Mouse (Mus musculus): ENCODE measurements around the gene Ifi205. TPM values are rescaled to one million over a fixed set of nuclear protein-coding genes. Genes with fewer than 3 reads are reported as not detected.
"Not testable (repeated sequence)": the region's sequence is repeated elsewhere in the genome, so short reads cannot be mapped to it uniquely, and the experiment has no call there.

The Ifi205 gene
- total and polyA plus RNA-seq, 2 experiments from 2014 or later: 0.56 TPM; not detected in 1

DNA sequence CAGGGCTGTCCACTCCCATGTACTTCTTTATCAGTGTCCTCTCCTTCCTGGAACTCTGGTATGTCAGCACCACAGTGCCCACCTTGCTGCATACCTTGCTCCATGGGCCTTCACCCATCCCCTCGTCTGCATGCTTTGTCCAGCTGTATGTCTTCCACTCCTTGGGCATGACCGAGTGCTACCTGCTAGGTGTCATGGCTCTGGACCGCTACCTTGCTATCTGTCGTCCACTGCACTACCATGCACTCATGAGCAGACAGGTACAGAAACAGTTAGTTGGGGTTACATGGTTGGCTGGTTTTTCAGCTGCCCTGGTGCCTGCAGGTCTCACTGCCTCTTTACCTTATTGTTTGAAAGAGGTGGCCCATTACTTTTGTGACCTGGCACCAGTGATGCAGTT lies 18.9 kb upstream of the Ifi205 start:
- DNase-seq (ENCODE audit: low spot score) (no peak), ATAC-seq (ENCODE audit: insufficient read depth, low read depth) (no peak)
- Histone ChIP-seq H3K9ac (replicated peaks; ENCODE audit: low read depth, low read length) (no peak overlapping the region), H3K36me3 (replicated peaks; ENCODE audit: control insufficient read depth, insufficient read depth, low read length) (no peaks in the 10 kb centered on the region), H3K4me2 (ENCODE audit: low read depth, low read length) (no peak overlapping the region), H3K27me3 (ENCODE audit: control insufficient read depth, insufficient read depth, low read length) (no peaks in the 10 kb centered on the region), H3K9me3 (replicated peaks; ENCODE audit: control insufficient read depth, low read length) (no peaks in the 10 kb centered on the region), H3K27ac (ENCODE audit: low read depth) (no peak overlapping the region), H3K4me3 (ENCODE audit: low read depth, low read length) (no peak overlapping the region), H3K4me1 (ENCODE audit: control insufficient read depth, insufficient read depth) (no peaks in the 10 kb centered on the region)
- 76% methylated on average over 4 of the region's 4 CpGs for WGBS
- TF ChIP-seq CTCF (IDR thresholded peaks at IDR 0.05; ENCODE audit: low read depth) (no peak), EP300 (IDR thresholded peaks at IDR 0.05; ENCODE audit: low read depth) (no peak)

DNA sequence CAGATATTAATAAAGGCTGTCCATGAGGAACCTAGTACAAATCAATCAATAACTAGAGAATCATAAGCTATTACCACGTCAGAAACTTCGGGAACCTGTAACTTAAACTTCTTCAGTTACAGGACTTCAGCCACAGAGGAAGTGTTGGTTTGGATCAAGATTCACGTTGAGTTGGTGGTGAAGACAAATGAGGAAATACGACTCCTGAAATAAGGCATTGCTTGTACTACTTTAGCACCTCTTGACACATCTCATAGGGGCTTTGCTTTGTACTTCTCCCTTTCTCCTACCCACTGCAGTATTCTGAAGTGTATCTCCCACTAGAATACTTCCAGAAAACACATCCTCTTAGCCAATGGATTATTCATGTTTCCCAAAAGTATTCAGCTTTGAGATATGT lies 17.7 kb upstream of the Ifi205 start:
- not testable (repeated sequence) for H3K4me1 ChIP-seq (ENCODE audit: control insufficient read depth, insufficient read depth); H3K36me3 ChIP-seq (replicated peaks; ENCODE audit: control insufficient read depth, insufficient read depth, low read length); H3K9ac ChIP-seq (replicated peaks; ENCODE audit: low read depth, low read length); DNase-seq (ENCODE audit: low spot score); H3K4me2 ChIP-seq (ENCODE audit: low read depth, low read length); H3K4me3 ChIP-seq (ENCODE audit: low read depth, low read length); H3K27ac ChIP-seq (ENCODE audit: low read depth); H3K27me3 ChIP-seq (ENCODE audit: control insufficient read depth, insufficient read depth, low read length); ATAC-seq (ENCODE audit: insufficient read depth, low read depth); H3K9me3 ChIP-seq (replicated peaks; ENCODE audit: control insufficient read depth, low read length)
- WGBS: 40% methylated on average over 3 of the region's 4 CpGs

DNA sequence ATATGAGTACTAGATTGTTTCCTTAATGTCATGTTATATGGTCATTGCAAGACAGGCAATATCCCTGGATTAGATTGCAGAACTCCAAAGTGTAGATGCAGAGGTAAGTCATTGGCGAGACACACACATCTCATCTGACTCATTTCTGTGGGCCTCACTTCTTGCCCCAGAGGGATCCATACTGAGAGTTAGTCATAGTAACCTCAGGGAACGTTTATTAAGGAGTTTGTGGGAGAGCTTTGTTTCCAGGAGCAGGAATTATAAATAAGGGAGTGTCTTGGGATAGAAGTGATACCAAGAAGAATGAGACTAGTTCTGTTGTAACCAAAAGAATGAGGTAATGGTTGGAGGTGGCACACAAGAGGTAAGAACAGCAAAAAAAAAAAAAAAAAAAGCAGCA lies 17.3 kb upstream of the Ifi205 start, which contains the start of gene Olfr432:
TSS of gene Olfr432 (plus strand) at position 313 of the 400 bp plus-strand sequence.
- no peak within 1 kb of the TSS for H3K4me3 ChIP-seq (ENCODE audit: low read depth, low read length)
- WGBS: 53% methylated on average over 2 of the region's 2 CpGs
- H3K27me3 ChIP-seq (ENCODE audit: control insufficient read depth, insufficient read depth, low read length): no peaks in the 10 kb centered on the region
- TF ChIP-seq CTCF (IDR thresholded peaks at IDR 0.05; ENCODE audit: low read depth): no peak
- no peaks in the 10 kb centered on the region for H3K36me3 ChIP-seq (replicated peaks; ENCODE audit: control insufficient read depth, insufficient read depth, low read length)
- no peak within 1 kb of the TSS for H3K9ac ChIP-seq (replicated peaks; ENCODE audit: low read depth, low read length)
- H3K4me1 ChIP-seq (ENCODE audit: control insufficient read depth, insufficient read depth): no peaks in the 10 kb centered on the region
- H3K27ac ChIP-seq (ENCODE audit: low read depth): no peak within 1 kb of the TSS
- ATAC-seq (ENCODE audit: insufficient read depth, low read depth) (no peak), DNase-seq (ENCODE audit: low spot score) (no peak)
- no peak within 1 kb of the TSS for H3K4me2 ChIP-seq (ENCODE audit: low read depth, low read length)
- H3K9me3 ChIP-seq (replicated peaks; ENCODE audit: control insufficient read depth, low read length): no peaks in the 10 kb centered on the region

DNA sequence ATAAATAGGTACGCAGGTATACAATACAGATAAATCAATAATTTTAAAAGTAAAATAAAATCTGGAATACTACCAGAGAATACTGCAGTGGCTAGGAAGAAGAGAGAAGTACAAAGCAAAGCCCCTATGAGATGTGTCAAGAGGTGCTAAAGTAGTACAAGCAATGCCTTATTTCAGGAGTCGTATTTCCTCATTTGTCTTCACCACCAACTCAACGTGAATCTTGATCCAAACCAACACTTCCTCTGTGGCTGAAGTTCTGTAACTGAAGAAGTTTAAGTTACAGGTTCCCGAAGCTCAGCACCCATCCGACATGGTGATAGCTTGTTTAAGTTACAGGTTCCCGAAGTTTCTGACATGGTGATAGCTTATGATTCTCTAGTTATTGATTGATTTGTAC lies 16.6 kb upstream of the Ifi205 start:
- not testable (repeated sequence) for H3K27me3 ChIP-seq (ENCODE audit: control insufficient read depth, insufficient read depth, low read length); H3K9ac ChIP-seq (replicated peaks; ENCODE audit: low read depth, low read length); H3K4me3 ChIP-seq (ENCODE audit: low read depth, low read length); DNase-seq (ENCODE audit: low spot score); H3K9me3 ChIP-seq (replicated peaks; ENCODE audit: control insufficient read depth, low read length); H3K36me3 ChIP-seq (replicated peaks; ENCODE audit: control insufficient read depth, insufficient read depth, low read length); ATAC-seq (ENCODE audit: insufficient read depth, low read depth); H3K4me1 ChIP-seq (ENCODE audit: control insufficient read depth, insufficient read depth); H3K27ac ChIP-seq (ENCODE audit: low read depth); H3K4me2 ChIP-seq (ENCODE audit: low read depth, low read length)
- 75% methylated on average over 6 of the region's 6 CpGs for WGBS

DNA sequence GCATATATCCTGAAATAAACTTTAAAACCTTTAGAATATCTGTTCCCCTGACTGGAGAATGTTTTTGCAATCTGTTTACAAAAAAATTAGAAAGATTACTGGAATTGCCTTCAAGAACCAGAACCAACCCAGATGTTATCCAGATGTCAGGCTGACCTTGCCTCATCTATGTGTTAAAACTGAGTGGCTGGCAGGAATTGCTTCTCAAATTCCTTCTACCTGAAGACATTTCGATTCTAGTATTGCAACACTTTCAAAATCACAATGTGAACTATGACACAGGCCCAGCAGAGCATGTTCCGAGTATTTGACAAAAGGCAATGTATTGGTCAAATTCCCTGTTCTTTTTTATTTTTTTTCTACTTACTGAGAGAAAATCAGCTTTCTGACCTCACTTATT lies 12.8 kb upstream of the Ifi205 start:
- DNase-seq (ENCODE audit: low spot score) (no peak), ATAC-seq (ENCODE audit: insufficient read depth, low read depth) (no peak)
- Histone ChIP-seq H3K4me2 (ENCODE audit: low read depth, low read length) (no peak overlapping the region), H3K36me3 (replicated peaks; ENCODE audit: control insufficient read depth, insufficient read depth, low read length) (no peaks in the 10 kb centered on the region), H3K27me3 (ENCODE audit: control insufficient read depth, insufficient read depth, low read length) (no peaks in the 10 kb centered on the region), H3K9me3 (replicated peaks; ENCODE audit: control insufficient read depth, low read length) (no peaks in the 10 kb centered on the region), H3K4me3 (ENCODE audit: low read depth, low read length) (no peak overlapping the region), H3K4me1 (ENCODE audit: control insufficient read depth, insufficient read depth) (no peaks in the 10 kb centered on the region), H3K9ac (replicated peaks; ENCODE audit: low read depth, low read length) (no peak overlapping the region), H3K27ac (ENCODE audit: low read depth) (no peak overlapping the region)
- no peak for TF ChIP-seq EP300 (IDR thresholded peaks at IDR 0.05; ENCODE audit: low read depth)
- TF ChIP-seq CTCF (IDR thresholded peaks at IDR 0.05; ENCODE audit: low read depth): no peak
- WGBS: 59% methylated on average over 2 of the region's 2 CpGs

DNA sequence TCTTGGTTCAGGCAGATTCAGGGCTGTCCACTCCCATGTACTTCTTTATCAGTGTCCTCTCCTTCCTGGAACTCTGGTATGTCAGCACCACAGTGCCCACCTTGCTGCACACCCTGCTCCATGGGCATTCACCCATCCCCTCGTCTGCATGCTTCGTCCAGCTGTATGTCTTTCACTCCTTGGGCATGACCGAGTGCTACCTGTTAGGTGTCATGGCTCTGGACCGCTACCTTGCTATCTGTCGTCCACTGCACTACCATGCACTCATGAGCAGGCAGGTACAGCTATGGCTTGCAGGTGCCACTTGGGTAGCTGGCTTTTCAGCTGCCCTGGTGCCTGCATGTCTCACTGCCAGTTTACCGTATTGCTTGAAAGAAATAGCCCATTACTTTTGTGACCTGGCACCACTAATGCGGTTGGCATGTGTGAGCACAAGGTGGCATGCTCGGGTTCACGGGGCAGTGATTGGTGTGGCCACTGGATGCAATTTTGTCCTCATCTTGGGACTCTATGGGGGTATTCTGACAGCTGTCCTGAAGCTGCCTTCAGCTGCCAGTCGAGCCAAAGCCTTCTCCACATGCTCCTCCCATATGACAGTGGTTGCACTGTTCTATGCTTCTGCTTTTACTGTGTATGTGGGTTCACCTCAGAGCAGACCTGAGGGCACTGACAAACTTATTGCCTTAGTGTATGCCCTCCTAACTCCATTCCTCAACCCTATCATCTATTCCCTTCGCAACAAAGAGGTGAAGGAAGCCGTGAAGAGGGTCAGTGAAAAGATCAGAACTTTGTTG lies 10.7 kb upstream of the Ifi205 start:
- H3K36me3 ChIP-seq (replicated peaks; ENCODE audit: control insufficient read depth, insufficient read depth, low read length); H3K27me3 ChIP-seq (ENCODE audit: control insufficient read depth, insufficient read depth, low read length); DNase-seq (ENCODE audit: low spot score); H3K9ac ChIP-seq (replicated peaks; ENCODE audit: low read depth, low read length); H3K27ac ChIP-seq (ENCODE audit: low read depth); H3K4me3 ChIP-seq (ENCODE audit: low read depth, low read length); H3K4me1 ChIP-seq (ENCODE audit: control insufficient read depth, insufficient read depth); H3K9me3 ChIP-seq (replicated peaks; ENCODE audit: control insufficient read depth, low read length); ATAC-seq (ENCODE audit: insufficient read depth, low read depth); H3K4me2 ChIP-seq (ENCODE audit: low read depth, low read length): not testable (repeated sequence)
- 80% methylated on average over 12 of the region's 12 CpGs for WGBS

Data from heart, postnatal 0 days (tissue).